Mouse (Mus musculus) gastrocnemius, postnatal 10 days (tissue): Measurements from ENCODE around the gene Vmn1r23. TPM values are rescaled to one million over a fixed set of nuclear protein-coding genes. Genes with fewer than 3 reads are reported as not detected.
"Not testable (repeated sequence)": the region's sequence is repeated elsewhere in the genome, so short reads cannot be mapped to it uniquely, and the experiment has no call there.

Experiments
- DNase-seq: peaks from one replicate; pipeline ENCODE4 v3.0.0; 2021; ENCODE audit warnings: mixed read lengths
- long read RNA-seq, 2 experiments: library from polyadenylated mRNA; stranded (forward); transcript quantifications; one replicate each; pipeline ENCODE4 v2.0.0; 2021
- total RNA-seq, 2 experiments: library from RNA; stranded (reverse); gene quantifications; 2 replicates each; pipeline ENCODE4 v1.2.3; 2021

The Vmn1r23 gene
- not detected for total RNA-seq
- long read RNA-seq, experiment 1, result 0 reads
- long read RNA-seq, experiment 2, result 0 reads

GRCm38 (mm10) chr6:57926738-57927137, at the start of gene Vmn1r23:
TSS of gene Vmn1r23 (minus strand) at chr6:57926838.
- DNase-seq, result no peak

GRCm38 (mm10) chr6:57961403-57961802, 34.8 kb upstream of the Vmn1r23 start, which contains the start of gene Vmn1r24:
TSS of gene Vmn1r24 (minus strand) at chr6:57961503.
- not testable (repeated sequence) for DNase-seq

- no peak for DNase-seq
These were observed 18.7 kb downstream of the Vmn1r23 start, which contains the start of gene Vmn1r22 for GRCm38 (mm10) chr6:57907928-57908327. TSS of gene Vmn1r22 (minus strand) at chr6:57908028.

Other genes starting within 250 kb of the Vmn1r23 start
- gene Pyurf, start 234.8 kb downstream of the Vmn1r23 start, total RNA-seq, result 10 to 100 TPM; 12.4 to 13.0 TPM
- gene Lancl2, start 224.3 kb downstream of the Vmn1r23 start, total RNA-seq, result 10 to 100 TPM; 15.1 to 15.8 TPM
- 10 to 100 TPM in 1 of 2 experiments, 1 to 10 TPM in 1; 8.8 to 12.1 TPM for gene Vopp1, start 101.7 kb downstream of the Vmn1r23 start, total RNA-seq
- not detected for gene Vmn1r21, start 76.5 kb downstream of the Vmn1r23 start, total RNA-seq
- gene Vmn1r22, start 18.8 kb downstream of the Vmn1r23 start, total RNA-seq, result not detected
- gene Vmn1r24, start 34.7 kb upstream of the Vmn1r23 start, total RNA-seq, result not detected
- gene Vmn1r25, start 54.0 kb upstream of the Vmn1r23 start, total RNA-seq, result not detected
- not detected for gene Vmn1r26, start 88.3 kb upstream of the Vmn1r23 start, total RNA-seq